Mouse (Mus musculus) liver, embryonic 14.5 days (tissue): ENCODE measurements around the gene Armc8. TPM values are rescaled to one million over a fixed set of nuclear protein-coding genes. Genes with fewer than 3 reads are reported as not detected.

ENCODE experiments used
- ATAC-seq: fragments of 200-750 bp; cut with Nextera tagmentation; 2 replicates; pipeline ENCODE4 v1.8.0; 2017; ENCODE audit warnings: moderate number of reproducible peaks, mild to moderate bottlenecking, moderate library complexity; ENCODE audit not compliant: insufficient read depth
- DNase-seq, 3 experiments: peaks; one replicate each; pipeline ENCODE4 v3.0.0-alpha.2; 2012 to 2013; ENCODE audit warnings: low read depth in 3 of 3, low spot score in 3 of 3
- H3K27ac ChIP-seq: fragments of 300-500 bp; sonication (generic); 2 replicates; pipeline ENCODE4 v1.5.1; 2014; ENCODE audit warnings: moderate library complexity, mild to moderate bottlenecking, control low read depth, inconsistent platforms
- H3K27me3 ChIP-seq: fragments of 300-500 bp; sonication (generic); 2 replicates; pipeline ENCODE4 v1.6.1; 2014; ENCODE audit warnings: mild to moderate bottlenecking, low read length, moderate library complexity; ENCODE audit not compliant: control insufficient read depth, insufficient read depth
- H3K36me3 ChIP-seq: fragments of 300-500 bp; sonication (generic); replicated peaks from 2 replicates; pipeline ENCODE4 v1.6.1; 2014; ENCODE audit warnings: low read depth; ENCODE audit not compliant: control insufficient read depth, insufficient read depth
- H3K4me1 ChIP-seq, 2 experiments: fragments of 200-500 bp in 1 of 2; fragments of 300-500 bp in 1 of 2; sonication (generic) in 1 of 2; replicated peaks; 2 replicates each; pipeline ENCODE4 v1.6.1; 2012 to 2014; ENCODE audit warnings: antibody characterized with exemption in 1 of 2, inconsistent platforms in 1 of 2, low read length in 1 of 2; ENCODE audit not compliant: control insufficient read depth in 2 of 2, insufficient read depth in 2 of 2
- H3K4me2 ChIP-seq: fragments of 300-500 bp; sonication (generic); 2 replicates; pipeline ENCODE4 v1.6.1; 2014; ENCODE audit warnings: low read depth, mild to moderate bottlenecking, control low read depth, moderate library complexity
- H3K4me3 ChIP-seq, 2 experiments: fragments of 200-500 bp in 1 of 2; fragments of 300-500 bp in 1 of 2; sonication (generic) in 1 of 2; 2 replicates each; pipeline ENCODE4 v1.5.1; 2012 to 2014; ENCODE audit warnings: low read depth in 2 of 2, low read length in 2 of 2, mild to moderate bottlenecking in 2 of 2, control low read depth in 1 of 2, inconsistent platforms in 1 of 2, moderate library complexity in 1 of 2; ENCODE audit not compliant: insufficient read depth in 1 of 2
- H3K9ac ChIP-seq: fragments of 300-500 bp; sonication (generic); replicated peaks from 2 replicates; pipeline ENCODE4 v1.6.1; 2014; ENCODE audit warnings: mild to moderate bottlenecking, control low read depth, moderate library complexity
- H3K9me3 ChIP-seq: fragments of 300-500 bp; sonication (generic); 2 replicates; pipeline ENCODE4 v1.6.1; 2016; ENCODE audit warnings: low read length, mixed read lengths; ENCODE audit not compliant: control insufficient read depth
- CTCF ChIP-seq: IDR thresholded peaks from 2 replicates; pipeline ENCODE4 v1.5.1; 2016; ENCODE audit warnings: antibody characterized with exemption, low read depth, control low read depth
- EP300 ChIP-seq: IDR thresholded peaks from 2 replicates; pipeline ENCODE4 v1.6.1; 2016; ENCODE audit warnings: antibody characterized with exemption, low read depth
- WGBS: fragments of 180-500 bp; shearing (Covaris S2); extraction: QIAGEN DNeasy Blood & Tissue Kit; methylation state at CpG from one replicate; pipeline ENCODE4 v1.1.7; 2014; ENCODE audit not compliant: insufficient replicate concordance; 5-methylcytosine and 5-hydroxymethylcytosine counted together
- polyA plus RNA-seq, 2 experiments: library from polyadenylated mRNA; depleted of rRNA in 1 of 2; stranded (reverse) in 1 of 2; unstranded in 1 of 2; fragments of >200 nt; fragmentation: Nextera tagmentation in 1 of 2; extraction: Ambion mirVana in 1 of 2; gene quantifications; 2 replicates each; pipeline versions ENCODE4 v1.2.1 to v1.2.3; 2012 to 2014

The Armc8 gene
- polyA plus RNA-seq, 2 experiments, result 6.8 to 7.6 TPM

DNA sequence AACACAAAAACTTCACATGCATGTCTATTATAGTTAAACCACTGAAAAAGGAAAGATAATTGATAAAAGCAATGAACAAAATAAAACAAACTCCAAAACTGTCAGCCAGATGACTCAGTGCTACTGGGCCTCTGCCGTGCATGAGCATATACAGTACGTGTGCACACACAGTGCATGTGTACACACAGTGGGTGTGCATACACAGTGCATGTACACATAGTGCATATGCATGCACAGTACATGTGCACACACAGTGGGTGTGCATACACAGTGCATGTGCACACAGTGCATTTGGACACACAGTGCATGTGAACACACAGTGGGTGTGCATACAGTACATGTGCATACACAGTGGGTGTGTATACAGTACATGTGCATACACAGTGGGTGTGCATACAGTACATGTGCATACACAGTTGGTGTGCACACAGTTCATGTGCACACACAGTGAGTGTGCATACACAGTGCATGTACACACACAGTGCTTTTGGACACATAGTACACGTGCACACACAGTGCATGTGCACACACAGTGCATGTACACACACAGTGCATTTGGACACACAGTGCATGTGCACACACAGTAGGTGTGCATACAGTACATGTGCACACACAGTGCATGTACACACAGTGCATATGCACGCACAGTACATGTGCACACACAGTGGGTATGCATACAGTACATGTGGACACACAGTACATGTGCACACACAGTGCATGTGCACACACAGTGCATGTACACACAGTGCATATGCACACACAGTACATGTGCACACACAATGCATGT is 126.9 kb downstream of the Armc8 start:
- Histone ChIP-seq H3K27ac (no peak overlapping the region), H3K9me3 (no peaks in the 10 kb centered on the region), H3K27me3 (peaks cover 14% of the 10 kb centered on the region), H3K4me2 (no peak overlapping the region), H3K4me1 (0 out of 4 replicates have a peak, but pooled peaks cover 0 to 1% of the 10 kb centered on the region in 2 experiments), H3K4me3 (no peak overlapping the region), H3K9ac (no peak overlapping the region), H3K36me3 (no peaks in the 10 kb centered on the region)
- DNase-seq, result no peak
- TF ChIP-seq CTCF (no peak), EP300 (no peak)
- no peak for ATAC-seq
- 64% methylated on average over 4 of the region's 4 CpGs for WGBS

- Histone ChIP-seq H3K4me2 (no peak overlapping the region), H3K4me1 (0 out of 4 replicates have a peak, but pooled peaks cover 0 to 1% of the 10 kb centered on the region in 2 experiments), H3K4me3 (no peak overlapping the region), H3K36me3 (no peaks in the 10 kb centered on the region), H3K9ac (no peak overlapping the region), H3K9me3 (no peaks in the 10 kb centered on the region), H3K27me3 (peaks cover 23% of the 10 kb centered on the region), H3K27ac (no peak overlapping the region)
- no peak for TF ChIP-seq CTCF
- no peak for TF ChIP-seq EP300
- DNase-seq (no peak), ATAC-seq (no peak)
- WGBS, result 67% methylated on average over 5 of the region's 5 CpGs
Observed at GRCm38 (mm10) chr9:99440941-99441340, 127.8 kb downstream of the Armc8 start.

DNA sequence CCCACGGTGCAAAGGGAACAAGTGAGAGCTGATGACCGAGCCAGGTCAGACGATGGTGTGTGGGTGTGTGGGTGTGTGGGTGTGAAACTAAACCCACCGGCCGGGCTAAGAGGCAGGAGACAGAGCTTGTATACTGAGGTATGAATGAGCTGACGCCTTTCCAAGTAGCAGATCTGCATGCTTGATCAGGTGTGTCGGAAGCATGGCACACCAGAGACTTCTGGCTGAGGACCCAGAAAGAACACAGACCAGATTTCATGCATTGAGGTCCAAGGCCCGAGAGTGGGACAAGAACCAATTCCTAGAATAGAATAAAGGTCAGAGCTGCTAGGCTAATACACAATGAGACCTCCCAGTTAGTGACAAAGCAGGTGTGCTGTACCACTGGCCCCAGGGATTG is 129.6 kb downstream of the Armc8 start:
- Histone ChIP-seq H3K4me1 (0 out of 4 replicates have a peak, but pooled peaks cover 0 to 1% of the 10 kb centered on the region in 2 experiments), H3K4me2 (no peak overlapping the region), H3K27ac (no peak overlapping the region), H3K27me3 (peaks cover 32% of the 10 kb centered on the region), H3K36me3 (no peaks in the 10 kb centered on the region), H3K9me3 (no peaks in the 10 kb centered on the region), H3K4me3 (no peak overlapping the region), H3K9ac (no peak overlapping the region)
- ATAC-seq, result no peak
- DNase-seq, result no peak
- TF ChIP-seq EP300 (no peak), CTCF (no peak)
- WGBS, result 58% methylated on average over 8 of the region's 8 CpGs

DNA sequence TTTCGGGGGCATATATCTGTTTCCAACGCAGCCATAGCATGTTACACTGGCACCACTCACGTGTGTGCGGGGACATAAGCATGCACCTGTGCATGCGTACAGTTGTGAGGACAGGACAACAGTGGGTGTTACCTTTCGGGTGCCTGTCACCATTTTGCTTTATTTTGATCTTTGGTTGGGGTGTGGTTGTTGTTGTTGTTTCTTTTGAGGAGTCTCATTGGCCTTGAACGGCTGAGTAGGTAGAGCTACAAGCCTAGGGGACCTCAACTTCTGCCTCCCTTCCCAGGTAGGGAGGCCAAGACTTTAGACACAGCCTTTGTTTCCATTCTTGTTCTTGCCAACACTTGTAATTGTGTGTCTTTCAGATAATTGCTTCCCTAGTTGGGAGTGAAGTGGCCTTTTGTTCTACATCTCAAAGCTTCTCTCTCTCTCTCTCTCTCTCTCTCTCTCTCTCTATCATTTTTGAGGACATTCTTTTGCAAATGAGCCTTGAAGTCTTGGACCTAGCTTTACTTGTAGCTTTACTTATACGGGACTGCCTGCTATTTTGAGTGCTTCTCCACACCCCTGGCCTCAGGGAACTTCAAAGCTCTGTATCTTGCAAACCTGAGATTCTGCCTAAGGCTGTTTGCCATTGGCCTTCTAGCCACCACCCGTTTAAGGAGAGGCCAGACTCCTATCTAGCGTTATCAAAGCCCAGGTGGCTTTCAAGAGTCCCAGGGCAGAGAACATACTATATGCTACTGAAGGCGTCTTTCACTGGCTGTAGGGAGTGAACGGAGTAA is 130.7 kb downstream of the Armc8 start:
- Histone ChIP-seq H3K36me3 (no peaks in the 10 kb centered on the region), H3K27me3 (peaks cover 32% of the 10 kb centered on the region), H3K9ac (no peak overlapping the region), H3K27ac (no peak overlapping the region), H3K4me3 (no peak overlapping the region), H3K4me1 (peaks cover 0 to 2% of the 10 kb centered on the region in 2 experiments; a peak in 1 of 4 replicates), H3K9me3 (no peaks in the 10 kb centered on the region), H3K4me2 (no peak overlapping the region)
- 50% methylated on average over 12 of the region's 12 CpGs for WGBS
- no peak for TF ChIP-seq EP300
- TF ChIP-seq CTCF, result no peak
- DNase-seq, result no peak
- ATAC-seq, result no peak
